Mouse (Mus musculus) brain, embryonic 14.5 days (tissue): ENCODE data around the gene Hps3.

Source experiments
- CTCF ChIP-seq: fragments of 200-500 bp; IDR thresholded peaks from 2 replicates; pipeline ENCODE4 v1.5.1; 2012; ENCODE audit warnings: inconsistent platforms, mild to moderate bottlenecking, moderate library complexity, borderline replicate concordance; ENCODE audit not compliant: insufficient read depth, insufficient read length; ENCODE audit errors: extremely low read depth
- POLR2A ChIP-seq: fragments of 200-500 bp; IDR thresholded peaks from 2 replicates; pipeline ENCODE4 v1.6.1; 2012; ENCODE audit warnings: mild to moderate bottlenecking, inconsistent platforms, borderline replicate concordance; ENCODE audit not compliant: poor library complexity, insufficient read depth, insufficient read length, severe bottlenecking; ENCODE audit errors: extremely low read depth

GRCm38 (mm10) chr3:19960570-19961114 is 74.5 kb downstream of the Hps3 start:
- TF ChIP-seq CTCF (no peak), POLR2A (no peak)
